Mouse (Mus musculus): ENCODE measurements at regions not wholly inside any gene's neighbourhood (a gene's known extent, or its start where the extent isn't known, plus 50 kb on each side); places are given as distances from the start of the nearest gene placed in this dataset.
A peak's percentile ranks its signal among the peaks of the same experiment; 100 is the strongest.

- H3K9me3 ChIP-seq (ENCODE audit: control insufficient read depth, low read length) = no peaks in the 10 kb centered on the region
- no peak overlapping the region for H3K4me2 ChIP-seq
- ATAC-seq (replicated peaks; ENCODE audit: low FRiP score) (no peak), DNase-seq (ENCODE audit: low spot score) (no peak)
- 76% methylated on average over 6 of the region's 6 CpGs for WGBS
- no peaks in the 10 kb centered on the region for H3K36me3 ChIP-seq (ENCODE audit: control insufficient read depth, insufficient read depth, low read length)
- no peak overlapping the region for H3K27ac ChIP-seq (ENCODE audit: low read depth, low read length)
- H3K9ac ChIP-seq (ENCODE audit: low read depth, low read length) = no peak overlapping the region
- no peaks in the 10 kb centered on the region for H3K27me3 ChIP-seq (replicated peaks; ENCODE audit: control insufficient read depth, insufficient read depth, low read length)
- H3K4me3 ChIP-seq (ENCODE audit: low read depth, low read length) = no peak overlapping the region
- H3K4me1 ChIP-seq (replicated peaks; ENCODE audit: control insufficient read depth, insufficient read depth, low read length) = no peaks in the 10 kb centered on the region
These were observed 97.5 kb upstream of the Gls start for GRCm38 (mm10) chr1:52330496-52330895.

DNA sequence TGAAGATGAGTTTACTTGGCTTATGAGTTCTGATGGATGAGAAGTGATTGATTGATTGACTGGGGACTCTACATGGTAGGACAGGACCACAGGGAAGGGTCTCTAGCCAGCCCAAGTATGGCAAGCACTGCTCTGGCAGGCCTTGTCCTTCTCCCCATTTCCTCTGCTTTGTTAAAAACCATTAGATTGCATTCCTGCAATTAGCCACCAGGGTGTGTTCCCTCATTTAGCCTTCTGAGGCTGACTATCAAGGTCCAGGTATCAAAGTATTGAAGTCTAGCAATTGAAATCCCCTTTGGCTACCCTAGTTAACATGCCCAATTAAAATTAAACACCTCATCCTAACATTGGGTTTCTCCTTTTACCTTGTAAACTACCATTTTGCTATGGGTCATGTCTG lies 95.5 kb upstream of the Gls start:
- H3K36me3 ChIP-seq (ENCODE audit: control insufficient read depth, insufficient read depth, low read length) = no peaks in the 10 kb centered on the region
- no peak overlapping the region for H3K4me2 ChIP-seq
- DNase-seq (ENCODE audit: low spot score) = no peak
- no peak overlapping the region for H3K4me3 ChIP-seq (ENCODE audit: low read depth, low read length)
- ATAC-seq (replicated peaks; ENCODE audit: low FRiP score) = no peak
- H3K4me1 ChIP-seq (replicated peaks; ENCODE audit: control insufficient read depth, insufficient read depth, low read length) = no peaks in the 10 kb centered on the region
- H3K9ac ChIP-seq (ENCODE audit: low read depth, low read length) = no peak overlapping the region
- H3K27me3 ChIP-seq (replicated peaks; ENCODE audit: control insufficient read depth, insufficient read depth, low read length) = no peaks in the 10 kb centered on the region
- H3K9me3 ChIP-seq (ENCODE audit: control insufficient read depth, low read length) = no peaks in the 10 kb centered on the region
- no peak overlapping the region for H3K27ac ChIP-seq (ENCODE audit: low read depth, low read length)

DNA sequence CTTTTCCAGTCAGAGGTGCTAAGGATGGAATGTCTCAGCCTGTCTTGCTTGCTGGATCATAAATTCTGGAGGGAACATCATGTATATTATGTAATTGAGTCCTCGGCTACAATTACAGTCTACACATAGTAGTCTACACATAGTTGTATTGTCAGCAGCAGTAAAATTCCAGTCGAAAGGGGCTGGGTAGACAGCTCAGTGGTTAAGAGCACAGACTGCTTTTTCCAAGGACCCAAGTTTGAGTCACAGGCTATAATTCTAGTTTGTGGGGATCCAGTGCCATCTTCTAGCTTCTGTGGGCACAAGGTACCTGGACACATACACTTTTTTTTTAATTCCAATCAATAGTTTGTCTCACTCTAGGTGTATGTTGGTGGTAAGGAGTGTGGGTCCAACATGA lies 91.3 kb upstream of the Gls start:
- Histone ChIP-seq H3K36me3 (ENCODE audit: control insufficient read depth, insufficient read depth, low read length) (no peaks in the 10 kb centered on the region), H3K27me3 (replicated peaks; ENCODE audit: control insufficient read depth, insufficient read depth, low read length) (no peaks in the 10 kb centered on the region), H3K27ac (ENCODE audit: low read depth, low read length) (no peak overlapping the region), H3K4me1 (replicated peaks; ENCODE audit: control insufficient read depth, insufficient read depth, low read length) (no peaks in the 10 kb centered on the region), H3K4me3 (ENCODE audit: low read depth, low read length) (no peak overlapping the region), H3K9ac (ENCODE audit: low read depth, low read length) (no peak overlapping the region), H3K4me2 (no peak overlapping the region), H3K9me3 (ENCODE audit: control insufficient read depth, low read length) (no peaks in the 10 kb centered on the region)
- ATAC-seq (replicated peaks; ENCODE audit: low FRiP score) (no peak), DNase-seq (ENCODE audit: low spot score) (no peak)
- 80% methylated on average over 2 of the region's 2 CpGs for WGBS

DNA sequence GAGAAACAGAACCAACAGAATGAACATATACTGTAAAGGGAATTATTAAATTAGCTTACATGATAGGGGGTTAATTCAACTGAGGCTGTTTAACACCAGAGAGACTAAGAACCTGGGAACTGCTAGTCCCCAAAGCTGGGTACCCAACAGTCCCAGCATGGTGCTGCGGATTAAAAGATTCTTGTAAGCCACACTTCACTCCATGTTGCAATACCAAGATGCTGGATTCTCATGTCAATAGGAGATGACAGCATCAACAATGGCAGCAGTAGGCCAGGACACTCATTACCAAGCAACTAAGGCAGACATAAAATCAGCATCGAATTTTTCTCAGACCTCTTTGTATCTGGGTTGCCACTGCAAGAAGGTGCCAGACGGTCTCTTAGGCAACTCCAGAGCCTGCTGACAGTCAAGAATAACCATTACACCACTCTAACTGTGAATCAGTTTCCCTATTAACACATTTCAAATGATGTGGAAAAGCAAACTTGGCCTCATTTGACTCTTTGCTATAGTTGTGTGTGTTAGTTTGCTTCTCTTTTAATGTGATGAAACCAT lies 79.1 kb upstream of the Gls start:
- no peaks in the 10 kb centered on the region for H3K27me3 ChIP-seq (replicated peaks; ENCODE audit: control insufficient read depth, insufficient read depth, low read length)
- H3K4me3 ChIP-seq (ENCODE audit: low read depth, low read length) = no peak overlapping the region
- ATAC-seq (replicated peaks; ENCODE audit: low FRiP score) (no peak), DNase-seq (ENCODE audit: low spot score) (no peak)
- H3K4me1 ChIP-seq (replicated peaks; ENCODE audit: control insufficient read depth, insufficient read depth, low read length) = no peaks in the 10 kb centered on the region
- WGBS = 76% methylated on average over 3 of the region's 3 CpGs
- H3K9me3 ChIP-seq (ENCODE audit: control insufficient read depth, low read length) = no peaks in the 10 kb centered on the region
- H3K36me3 ChIP-seq (ENCODE audit: control insufficient read depth, insufficient read depth, low read length) = no peaks in the 10 kb centered on the region
- no peak overlapping the region for H3K9ac ChIP-seq (ENCODE audit: low read depth, low read length)
- no peak overlapping the region for H3K4me2 ChIP-seq
- H3K27ac ChIP-seq (ENCODE audit: low read depth, low read length) = no peak overlapping the region

GRCm38 (mm10) chr1:52306892-52307291 lies 73.9 kb upstream of the Gls start:
- no peak overlapping the region for H3K9ac ChIP-seq (ENCODE audit: low read depth, low read length)
- no peak overlapping the region for H3K27ac ChIP-seq (ENCODE audit: low read depth, low read length)
- no peaks in the 10 kb centered on the region for H3K36me3 ChIP-seq (ENCODE audit: control insufficient read depth, insufficient read depth, low read length)
- no peak for DNase-seq (ENCODE audit: low spot score)
- H3K4me1 ChIP-seq (replicated peaks; ENCODE audit: control insufficient read depth, insufficient read depth, low read length) = no peaks in the 10 kb centered on the region
- no peak overlapping the region for H3K4me3 ChIP-seq (ENCODE audit: low read depth, low read length)
- no peaks in the 10 kb centered on the region for H3K9me3 ChIP-seq (ENCODE audit: control insufficient read depth, low read length)
- no peak for ATAC-seq (replicated peaks; ENCODE audit: low FRiP score)
- no peaks in the 10 kb centered on the region for H3K27me3 ChIP-seq (replicated peaks; ENCODE audit: control insufficient read depth, insufficient read depth, low read length)
- 60% methylated on average over 6 of the region's 6 CpGs for WGBS
- H3K4me2 ChIP-seq = no peak overlapping the region

GRCm38 (mm10) chr1:52305679-52306632 lies 72.9 kb upstream of the Gls start:
- DNase-seq (ENCODE audit: low spot score) = no peak
- H3K27ac ChIP-seq (ENCODE audit: low read depth, low read length) = no peak overlapping the region
- WGBS = 85% methylated on average over 18 of the region's 18 CpGs

GRCm38 (mm10) chr1:52302557-52302956 lies 69.5 kb upstream of the Gls start:
- DNase-seq (ENCODE audit: low spot score) (peak; percentile 40), ATAC-seq (replicated peaks; ENCODE audit: low FRiP score) (no peak)
- H3K9me3 ChIP-seq (ENCODE audit: control insufficient read depth, low read length) = no peaks in the 10 kb centered on the region
- H3K4me1 ChIP-seq (replicated peaks; ENCODE audit: control insufficient read depth, insufficient read depth, low read length) = no peaks in the 10 kb centered on the region
- H3K27ac ChIP-seq (ENCODE audit: low read depth, low read length) = no peak overlapping the region
- no peak overlapping the region for H3K9ac ChIP-seq (ENCODE audit: low read depth, low read length)
- H3K36me3 ChIP-seq (ENCODE audit: control insufficient read depth, insufficient read depth, low read length) = no peaks in the 10 kb centered on the region
- 7% methylated on average over 6 of the region's 6 CpGs for WGBS
- H3K27me3 ChIP-seq (replicated peaks; ENCODE audit: control insufficient read depth, insufficient read depth, low read length) = no peaks in the 10 kb centered on the region
- no peak overlapping the region for H3K4me3 ChIP-seq (ENCODE audit: low read depth, low read length)
- no peak overlapping the region for H3K4me2 ChIP-seq

More at GRCm38 (mm10) chr1:52305679-52306632, 72.9 kb upstream of the Gls start:
- H3K4me2 ChIP-seq = no peak overlapping the region
- no peaks in the 10 kb centered on the region for H3K4me1 ChIP-seq (replicated peaks; ENCODE audit: control insufficient read depth, insufficient read depth, low read length)
- no peak for ATAC-seq (replicated peaks; ENCODE audit: low FRiP score)
- H3K4me3 ChIP-seq (ENCODE audit: low read depth, low read length) = no peak overlapping the region
- no peaks in the 10 kb centered on the region for H3K27me3 ChIP-seq (replicated peaks; ENCODE audit: control insufficient read depth, insufficient read depth, low read length)
- no peaks in the 10 kb centered on the region for H3K36me3 ChIP-seq (ENCODE audit: control insufficient read depth, insufficient read depth, low read length)
- no peak overlapping the region for H3K9ac ChIP-seq (ENCODE audit: low read depth, low read length)
- no peaks in the 10 kb centered on the region for H3K9me3 ChIP-seq (ENCODE audit: control insufficient read depth, low read length)

GRCm38 (mm10) chr1:52301266-52301665 lies 68.2 kb upstream of the Gls start:
- no peak overlapping the region for H3K4me3 ChIP-seq (ENCODE audit: low read depth, low read length)
- no peak overlapping the region for H3K4me2 ChIP-seq
- ATAC-seq (replicated peaks; ENCODE audit: low FRiP score) (no peak), DNase-seq (ENCODE audit: low spot score) (no peak)
- no peaks in the 10 kb centered on the region for H3K27me3 ChIP-seq (replicated peaks; ENCODE audit: control insufficient read depth, insufficient read depth, low read length)
- no peaks in the 10 kb centered on the region for H3K4me1 ChIP-seq (replicated peaks; ENCODE audit: control insufficient read depth, insufficient read depth, low read length)
- H3K36me3 ChIP-seq (ENCODE audit: control insufficient read depth, insufficient read depth, low read length) = no peaks in the 10 kb centered on the region
- no peaks in the 10 kb centered on the region for H3K9me3 ChIP-seq (ENCODE audit: control insufficient read depth, low read length)
- no peak overlapping the region for H3K27ac ChIP-seq (ENCODE audit: low read depth, low read length)
- WGBS = 54% methylated on average over 2 of the region's 2 CpGs
- H3K9ac ChIP-seq (ENCODE audit: low read depth, low read length) = no peak overlapping the region

DNA sequence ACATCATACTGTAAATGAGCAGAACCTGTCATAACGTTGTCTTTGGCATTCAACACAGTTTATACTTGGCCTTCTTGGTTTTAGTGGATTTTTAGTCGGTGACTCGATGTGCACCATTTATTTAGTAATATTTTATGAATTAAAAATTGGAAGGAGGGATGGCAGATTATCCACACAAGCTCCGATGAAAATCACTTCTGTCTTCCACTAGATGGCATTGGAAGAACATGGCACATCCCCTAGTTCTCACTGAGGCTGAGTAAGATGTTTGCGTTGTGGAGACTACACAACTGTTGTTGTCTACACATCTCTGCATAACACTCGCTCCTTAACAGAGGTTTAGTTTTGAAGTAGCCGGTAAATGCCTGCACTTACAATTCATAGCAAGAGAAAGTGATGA lies 66.5 kb upstream of the Gls start:
- H3K9me3 ChIP-seq (ENCODE audit: control insufficient read depth, low read length) = no peaks in the 10 kb centered on the region
- no peak overlapping the region for H3K27ac ChIP-seq (ENCODE audit: low read depth, low read length)
- no peaks in the 10 kb centered on the region for H3K27me3 ChIP-seq (replicated peaks; ENCODE audit: control insufficient read depth, insufficient read depth, low read length)
- no peak for DNase-seq (ENCODE audit: low spot score)
- H3K36me3 ChIP-seq (ENCODE audit: control insufficient read depth, insufficient read depth, low read length) = no peaks in the 10 kb centered on the region
- no peak overlapping the region for H3K4me2 ChIP-seq
- WGBS = 70% methylated on average over 7 of the region's 7 CpGs
- H3K9ac ChIP-seq (ENCODE audit: low read depth, low read length) = no peak overlapping the region
- no peaks in the 10 kb centered on the region for H3K4me1 ChIP-seq (replicated peaks; ENCODE audit: control insufficient read depth, insufficient read depth, low read length)
- no peak for ATAC-seq (replicated peaks; ENCODE audit: low FRiP score)
- H3K4me3 ChIP-seq (ENCODE audit: low read depth, low read length) = no peak overlapping the region

Data from liver, embryonic 11.5 days (tissue).